ENCODE assay signal across 8 mouse cellular contexts in genomic region chr19:11819143-11819700, GRCm38 (mm10). TPM values are rescaled to one million over a fixed set of nuclear protein-coding genes. Genes with fewer than 3 reads are reported as not detected.
A peak's percentile ranks its signal among the peaks of the same experiment; 100 is the strongest.
DNase-seq lines count a peak whose midpoint lies in the region; ATAC-seq lines count a peak whose summit lies in the region.

TSS of gene Stx3 (minus strand) at chr19:11819403.

- H3K4me1 ChIP-seq in heart, embryonic 12.5 days (replicated peaks): peaks cover 4% of the 10 kb centered on the region; the same call in 1 of the 2 replicates
- H3K4me1 ChIP-seq in intestine, embryonic 14.5 days (replicated peaks; ENCODE audit: control insufficient read depth, insufficient read depth, low read length): 0 out of 2 replicates have a peak, but pooled peaks cover 3% of the 10 kb centered on the region
- peaks cover 36% of the 10 kb centered on the region for H3K4me1 ChIP-seq in megakaryocyte, embryonic 14.5 days

- under 1% methylated on average over 20 of the region's 20 CpGs for WGBS in heart, embryonic 12.5 days
- WGBS in intestine, embryonic 14.5 days: under 1% methylated on average over 20 of the region's 20 CpGs

- H3K36me3 ChIP-seq in heart, embryonic 12.5 days: no peaks in the 10 kb centered on the region
- no peaks in the 10 kb centered on the region for H3K36me3 ChIP-seq in intestine, embryonic 14.5 days (ENCODE audit: control insufficient read depth, insufficient read depth, low read length)
- no peaks in the 10 kb centered on the region for H3K36me3 ChIP-seq in megakaryocyte, embryonic 14.5 days (replicated peaks; ENCODE audit: low read length)

- no peak for ATAC-seq in heart, embryonic 12.5 days (ENCODE audit: insufficient number of reproducible peaks, low FRiP score)
- no peak for ATAC-seq in intestine, embryonic 14.5 days (replicated peaks; ENCODE audit: low FRiP score, low TSS enrichment, low read depth)

- peak within 1 kb of the TSS; percentile 89 for H3K4me2 ChIP-seq in heart, embryonic 12.5 days
- peak within 1 kb of the TSS; percentile 93 for H3K4me2 ChIP-seq in intestine, embryonic 14.5 days (ENCODE audit: low read length)

- no peak within 1 kb of the TSS for H3K27ac ChIP-seq in heart, embryonic 12.5 days (ENCODE audit: poor library complexity, severe bottlenecking)
- peak within 1 kb of the TSS; percentile 67 for H3K27ac ChIP-seq in intestine, embryonic 14.5 days (ENCODE audit: low read depth)

- DNase-seq in heart, adult 8-10 months (ENCODE audit: low spot score): no peak
- DNase-seq in CD4-positive helper T cell, adult 2 months (ENCODE audit: low read depth, low spot score): peak; percentile 28
- DNase-seq in embryo, embryonic 11 days: peak; percentile 20
- peak; percentile 71 for DNase-seq in intestine, embryonic 14.5 days (ENCODE audit: low spot score)
- DNase-seq in thymus, postnatal 25 days: no peak
- no peak for DNase-seq in spleen, postnatal 14 days (ENCODE audit: low spot score in 2 of 2)

- H3K4me3 ChIP-seq in heart, embryonic 12.5 days: peak within 1 kb of the TSS; percentile 63
- H3K4me3 ChIP-seq in intestine, embryonic 14.5 days (ENCODE audit: low read depth, low read length): peak within 1 kb of the TSS; percentile 64
- H3K4me3 ChIP-seq in megakaryocyte, embryonic 14.5 days (replicated peaks): peak within 1 kb of the TSS; percentile 89

- no peaks in the 10 kb centered on the region for H3K9me3 ChIP-seq in heart, embryonic 12.5 days (replicated peaks)
- H3K9me3 ChIP-seq in intestine, embryonic 14.5 days (ENCODE audit: control insufficient read depth, low read length): no peaks in the 10 kb centered on the region
- H3K9me3 ChIP-seq in megakaryocyte, embryonic 14.5 days: peaks cover 4% of the 10 kb centered on the region; the same call in 1 of the 2 replicates

- no peaks in the 10 kb centered on the region for H3K27me3 ChIP-seq in heart, embryonic 12.5 days (replicated peaks)
- 0 out of 2 replicates have a peak, but pooled peaks cover 6% of the 10 kb centered on the region for H3K27me3 ChIP-seq in intestine, embryonic 14.5 days (replicated peaks; ENCODE audit: control insufficient read depth, insufficient read depth, low read length)
- H3K27me3 ChIP-seq in megakaryocyte, embryonic 14.5 days (replicated peaks): peaks cover 59% of the 10 kb centered on the region

- H3K9ac ChIP-seq in heart, embryonic 12.5 days: peak within 1 kb of the TSS; percentile 77
- H3K9ac ChIP-seq in intestine, embryonic 14.5 days (ENCODE audit: low read length): peak within 1 kb of the TSS; percentile 72

RNA-seq across cellular contexts. Expression of gene Stx3, which starts in this region (rescaled TPM):
- polyA plus RNA-seq in heart, embryonic 12.5 days (2016; fragmentation: Nextera tagmentation; extraction: Ambion mirVana): 6.9 and 7.1 TPM in 2 replicates
- total RNA-seq in heart, adult 8-10 months (2022): 1 to 10 TPM; 3.0 to 5.4 (median 3.4) TPM
- 28.4 and 30.0 TPM in 2 replicates for polyA plus RNA-seq in intestine, embryonic 14.5 days (2014; fragmentation: Nextera tagmentation; extraction: Ambion mirVana)
- polyA plus RNA-seq in megakaryocyte, embryonic 14.5 days (2012; ENCODE audit: insufficient read depth, low replicate concordance): 2.6 TPM in 1 of 2 replicates, not detected in the other

Comparison
In these comparisons a context has a peak if more than half of its experiments do, and no peak if none do; other contexts are left out.
1. DNase-seq: peak in CD4-positive helper T cell, adult 2 months (single experiment), embryo, embryonic 11 days (single experiment) and intestine, embryonic 14.5 days (single experiment); none in heart, adult 8-10 months (single experiment), thymus, postnatal 25 days (single experiment) and spleen, postnatal 14 days (0 of 2).
2. Peak in every context shown above with its lines, with median percentiles within 50 percentile points of each other: H3K4me3 ChIP-seq.